Mouse (Mus musculus) stomach, postnatal 0 days (tissue): ENCODE measurements around the gene Prcd. TPM values are rescaled to one million over a fixed set of nuclear protein-coding genes. Genes with fewer than 3 reads are reported as not detected.
A peak's percentile ranks its signal among the peaks of the same experiment; 100 is the strongest.

Experiments
- ATAC-seq: fragments of 200-750 bp; cut with Nextera tagmentation; 2 replicates; pipeline ENCODE4 v1.8.0; 2017; ENCODE audit not compliant: low FRiP score, low TSS enrichment
- DNase-seq: peaks from one replicate; pipeline ENCODE4 v3.0.0-alpha.2; 2016; ENCODE audit warnings: low spot score
- H3K27ac ChIP-seq: fragments of 300-500 bp; sonication (generic); replicated peaks from 2 replicates; pipeline ENCODE4 v1.5.1; 2014; ENCODE audit warnings: mild to moderate bottlenecking, control low read depth
- H3K27me3 ChIP-seq: fragments of 300-500 bp; sonication (generic); 2 replicates; pipeline ENCODE4 v1.6.1; 2014; ENCODE audit warnings: low read length; ENCODE audit not compliant: control insufficient read depth, insufficient read depth
- H3K36me3 ChIP-seq: fragments of 300-500 bp; sonication (generic); 2 replicates; pipeline ENCODE4 v1.6.1; 2014; ENCODE audit warnings: low read length, mixed read lengths; ENCODE audit not compliant: control insufficient read depth, insufficient read depth
- H3K4me1 ChIP-seq: fragments of 300-500 bp; sonication (generic); replicated peaks from 2 replicates; pipeline ENCODE4 v1.6.1; 2014; ENCODE audit warnings: antibody characterized with exemption; ENCODE audit not compliant: control insufficient read depth, insufficient read depth
- H3K4me2 ChIP-seq: fragments of 300-500 bp; sonication (generic); replicated peaks from 2 replicates; pipeline ENCODE4 v1.6.1; 2014; ENCODE audit warnings: low read depth, mild to moderate bottlenecking, control low read depth, moderate library complexity
- H3K4me3 ChIP-seq: fragments of 300-500 bp; sonication (generic); 2 replicates; pipeline ENCODE4 v1.5.1; 2014; ENCODE audit warnings: low read depth, low read length, control low read depth
- H3K9ac ChIP-seq: fragments of 300-500 bp; sonication (generic); 2 replicates; pipeline ENCODE4 v1.6.1; 2014; ENCODE audit warnings: mild to moderate bottlenecking, low read length, control low read depth, mixed read lengths
- H3K9me3 ChIP-seq: fragments of 300-500 bp; sonication (generic); 2 replicates; pipeline ENCODE4 v1.6.1; 2016; ENCODE audit warnings: low read length; ENCODE audit not compliant: control insufficient read depth
- CTCF ChIP-seq: IDR thresholded peaks from 2 replicates; pipeline ENCODE4 v1.5.1; 2016; ENCODE audit warnings: antibody characterized with exemption, low read depth, mild to moderate bottlenecking, moderate library complexity
- EP300 ChIP-seq: optimal IDR thresholded peaks from 2 replicates; pipeline ENCODE3; 2016; ENCODE audit warnings: antibody characterized with exemption
- WGBS: fragments of 180-500 bp; shearing (Covaris S2); extraction: QIAGEN DNeasy Blood & Tissue Kit; methylation state at CpG from one replicate; pipeline ENCODE4 v1.1.7; 2014; 5-methylcytosine and 5-hydroxymethylcytosine counted together
- polyA plus RNA-seq: library from polyadenylated mRNA; unstranded; fragments of >200 nt; fragmentation: Nextera tagmentation; extraction: Ambion mirVana; gene quantifications from 2 replicates; pipeline ENCODE4 v1.2.1, GENCODE M21; 2015

Prcd gene
- polyA plus RNA-seq, 1 experiment from 2014 or later = 2.6 TPM

DNA sequence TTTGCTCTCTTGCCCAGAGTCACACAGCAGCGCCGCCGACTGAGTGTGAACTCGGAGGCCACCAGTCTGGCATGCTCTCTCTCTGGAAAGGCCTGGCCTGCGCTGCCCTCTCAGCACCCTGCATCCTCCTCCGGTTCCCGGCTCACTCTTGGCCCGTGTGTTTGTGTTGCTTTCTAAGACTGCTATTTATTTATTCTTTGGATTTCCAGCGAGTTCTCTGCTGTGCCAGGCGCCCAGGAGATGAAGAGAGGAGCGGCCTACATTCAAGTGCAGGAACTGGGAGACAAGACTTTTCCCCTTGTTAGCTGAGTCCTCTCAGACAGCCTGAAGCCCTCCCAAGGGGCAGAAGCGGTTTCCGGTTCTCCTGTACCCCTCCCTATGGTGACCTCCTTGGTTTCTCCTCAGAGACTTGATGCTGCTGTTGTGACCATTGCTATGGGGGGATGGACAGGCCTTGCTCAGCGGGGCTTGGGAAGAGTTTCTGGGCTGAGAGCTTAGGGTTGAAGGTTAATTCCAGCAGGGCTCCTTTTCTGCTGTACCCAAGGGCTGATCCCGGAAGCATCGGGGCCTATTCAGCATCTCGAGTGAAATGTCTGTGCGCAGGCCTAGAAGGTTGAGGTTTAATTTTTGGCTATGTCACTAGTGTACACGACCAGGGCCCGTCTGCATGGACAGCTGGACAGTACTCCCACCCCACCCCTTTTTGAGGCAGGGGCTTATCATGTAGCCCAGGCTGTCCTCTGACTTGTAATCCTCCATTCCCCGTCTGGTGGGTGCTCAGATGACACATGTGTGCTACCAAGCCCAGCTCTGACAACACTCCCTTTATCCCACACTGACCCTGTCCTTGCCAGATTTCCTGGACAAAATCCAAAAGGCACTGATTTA, 8.9 kb upstream of the Prcd start:
- H3K36me3 ChIP-seq = no peaks in the 10 kb centered on the region
- H3K4me2 ChIP-seq = no peak overlapping the region
- TF ChIP-seq CTCF (no peak), EP300 (no peak)
- no peak for ATAC-seq
- H3K9me3 ChIP-seq = no peaks in the 10 kb centered on the region
- 0 out of 2 replicates have a peak overlapping the region, but pooled peaks have one; percentile 3 for H3K27ac ChIP-seq
- H3K27me3 ChIP-seq = no peaks in the 10 kb centered on the region
- DNase-seq = no peak
- no peak overlapping the region for H3K4me3 ChIP-seq
- peaks cover 6% of the 10 kb centered on the region for H3K4me1 ChIP-seq
- H3K9ac ChIP-seq = no peak overlapping the region
- WGBS = 56% methylated on average over 21 of the region's 21 CpGs

DNA sequence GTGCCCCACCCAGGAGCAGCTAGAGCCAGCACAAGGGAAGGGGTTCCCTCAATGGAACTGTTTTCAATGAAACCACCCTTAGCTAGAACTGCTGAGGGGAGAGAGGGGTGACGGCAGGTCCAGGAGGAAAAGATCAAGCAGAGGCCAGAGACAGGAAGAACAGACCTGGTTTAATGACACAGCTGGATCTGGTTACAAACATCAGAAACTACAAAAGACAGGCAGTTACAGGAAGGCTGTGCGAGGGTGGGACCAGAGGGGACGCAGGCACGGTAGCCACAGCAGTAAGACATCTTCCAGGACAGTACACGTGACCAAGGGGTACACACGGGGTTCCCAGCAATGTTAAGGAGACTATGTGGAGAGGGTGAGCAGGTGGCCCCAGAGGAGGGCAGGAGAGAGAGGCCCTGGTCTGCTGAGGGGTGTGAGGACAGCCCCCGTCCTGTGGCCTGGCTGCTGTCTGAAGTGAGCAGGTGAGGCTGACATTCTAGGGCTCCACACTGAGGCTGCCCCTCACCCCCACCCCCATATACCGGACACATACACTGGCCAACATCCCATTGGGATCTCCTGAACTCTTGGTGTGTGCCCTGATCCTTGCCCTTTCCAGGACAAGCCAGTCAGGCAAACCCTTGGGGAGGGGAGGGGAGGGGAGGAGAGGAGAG, 7.8 kb upstream of the Prcd start:
- Histone ChIP-seq H3K9ac (no peak overlapping the region), H3K4me3 (no peak overlapping the region), H3K4me1 (peaks cover 6% of the 10 kb centered on the region), H3K36me3 (no peaks in the 10 kb centered on the region), H3K4me2 (no peak overlapping the region), H3K9me3 (no peaks in the 10 kb centered on the region), H3K27me3 (no peaks in the 10 kb centered on the region), H3K27ac (no peak overlapping the region)
- DNase-seq (no peak), ATAC-seq (no peak)
- 63% methylated on average over 8 of the region's 8 CpGs for WGBS
- TF ChIP-seq CTCF (no peak), EP300 (no peak)

DNA sequence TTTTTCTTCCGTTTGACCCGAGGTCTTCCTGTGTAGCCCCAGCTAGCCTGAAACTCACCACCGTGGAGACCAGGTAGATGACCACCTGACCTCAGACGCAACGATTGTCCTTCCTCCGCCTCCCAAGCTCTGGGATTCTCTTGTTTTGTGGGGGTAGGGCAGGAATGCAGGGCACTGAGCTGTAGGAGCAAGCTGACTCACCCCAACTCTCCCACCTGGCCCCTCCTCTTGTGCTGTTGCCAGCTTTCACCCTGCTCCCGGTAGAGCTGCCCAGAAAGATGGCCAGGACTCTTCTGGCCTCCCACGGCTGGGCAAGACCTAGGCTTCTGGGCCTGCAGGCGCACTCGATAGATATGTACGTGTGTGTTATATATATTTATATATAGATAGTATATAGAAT, 7.2 kb upstream of the Prcd start:
- H3K9ac ChIP-seq = no peak overlapping the region
- H3K27me3 ChIP-seq = no peaks in the 10 kb centered on the region
- WGBS = 65% methylated on average over 11 of the region's 11 CpGs
- peaks cover 6% of the 10 kb centered on the region for H3K4me1 ChIP-seq
- H3K9me3 ChIP-seq = no peaks in the 10 kb centered on the region
- no peak overlapping the region for H3K4me2 ChIP-seq
- H3K4me3 ChIP-seq = no peak overlapping the region
- no peak for ATAC-seq
- H3K36me3 ChIP-seq = no peaks in the 10 kb centered on the region
- TF ChIP-seq CTCF = no peak
- TF ChIP-seq EP300 = no peak
- no peak overlapping the region for H3K27ac ChIP-seq
- DNase-seq = no peak

DNA sequence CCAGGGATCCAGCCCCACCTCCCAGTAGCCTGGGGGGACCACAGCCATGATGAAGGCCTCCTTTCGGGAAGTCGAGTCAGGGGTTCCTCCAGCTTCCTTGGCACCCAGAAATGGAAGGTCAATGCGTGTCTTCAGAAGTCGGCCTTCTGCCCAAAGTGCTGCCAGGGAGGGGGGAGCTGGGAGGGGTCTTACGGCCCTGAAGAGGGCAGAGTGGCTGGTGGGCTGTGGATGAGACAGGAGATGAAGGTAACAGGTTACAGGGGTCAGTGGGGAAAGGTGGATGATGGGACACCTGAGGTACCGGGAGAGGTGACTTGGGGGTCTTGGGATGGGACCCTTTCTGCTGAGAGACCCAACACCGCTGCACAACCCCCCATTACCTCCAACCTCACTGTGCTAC, 6.6 kb upstream of the Prcd start:
- DNase-seq = no peak
- peak overlapping the region; percentile 84; the same call in 1 of the 2 replicates for H3K27ac ChIP-seq
- no peaks in the 10 kb centered on the region for H3K27me3 ChIP-seq
- peaks cover 6% of the 10 kb centered on the region for H3K4me1 ChIP-seq
- no peaks in the 10 kb centered on the region for H3K36me3 ChIP-seq
- no peak overlapping the region for H3K4me3 ChIP-seq
- no peak for ATAC-seq
- H3K4me2 ChIP-seq = no peak overlapping the region
- 91% methylated on average over 7 of the region's 7 CpGs for WGBS
- TF ChIP-seq CTCF = no peak
- TF ChIP-seq EP300 = no peak
- no peaks in the 10 kb centered on the region for H3K9me3 ChIP-seq
- H3K9ac ChIP-seq = no peak overlapping the region

DNA sequence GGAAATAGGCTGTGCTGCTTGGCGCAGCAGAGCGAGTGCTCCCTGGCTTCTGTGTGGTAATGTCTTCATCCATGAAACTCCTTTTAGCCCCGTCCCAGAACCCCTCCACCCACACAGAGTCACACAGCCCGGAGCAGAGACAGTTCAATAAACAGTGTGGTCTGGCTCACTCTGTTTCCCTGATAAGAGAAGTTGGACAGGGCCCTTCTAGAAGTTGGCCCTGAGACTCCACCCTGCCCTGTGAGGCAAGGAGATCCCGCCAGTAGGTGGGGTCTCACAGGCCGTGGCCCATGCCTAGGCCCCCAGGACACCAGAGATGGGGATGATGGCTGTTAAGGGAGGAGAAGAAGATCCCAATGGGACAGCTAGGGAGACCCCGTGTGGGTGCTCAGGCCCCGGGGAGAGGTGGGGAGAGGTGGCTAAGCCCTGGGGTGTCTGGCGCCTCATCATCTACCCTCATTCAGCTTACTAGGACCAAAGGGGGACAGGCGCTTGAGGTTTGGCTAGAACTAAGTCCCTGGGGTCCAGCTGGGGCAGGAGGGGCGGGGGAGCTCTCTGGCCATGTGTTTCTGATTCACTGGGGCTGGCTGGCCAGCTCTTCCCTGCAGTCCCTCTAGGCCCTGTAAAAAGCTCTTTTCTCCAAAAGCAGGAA, 5.9 kb upstream of the Prcd start:
- no peak overlapping the region for H3K4me3 ChIP-seq
- no peak overlapping the region for H3K4me2 ChIP-seq
- H3K4me1 ChIP-seq = peaks cover 6% of the 10 kb centered on the region
- H3K36me3 ChIP-seq = no peaks in the 10 kb centered on the region
- H3K9ac ChIP-seq = no peak overlapping the region
- DNase-seq (no peak), ATAC-seq (peak; percentile 21; the same call in 1 of the 2 replicates)
- H3K27me3 ChIP-seq = no peaks in the 10 kb centered on the region
- 37% methylated on average over 11 of the region's 11 CpGs for WGBS
- H3K9me3 ChIP-seq = no peaks in the 10 kb centered on the region
- TF ChIP-seq EP300 (no peak), CTCF (peak; percentile 30)
- H3K27ac ChIP-seq = peak overlapping the region; percentile 84
